Mouse (Mus musculus) cortical plate, adult 2 months (tissue): ENCODE measurements around the gene Tnfsf9.

Experiments
- CTCF ChIP-seq: fragments of 200-500 bp; IDR thresholded peaks from 2 replicates; pipeline ENCODE4 v1.5.1; 2011; ENCODE audit warnings: mild to moderate bottlenecking, control low read depth, low read length; ENCODE audit not compliant: insufficient read depth; ENCODE audit errors: extremely low read depth
- POLR2A ChIP-seq: fragments of 200-500 bp; IDR thresholded peaks from 2 replicates; pipeline ENCODE4 v1.6.1; 2011; ENCODE audit warnings: mild to moderate bottlenecking, low read length, control low read depth; ENCODE audit not compliant: insufficient read depth; ENCODE audit errors: extremely low read depth

DNA sequence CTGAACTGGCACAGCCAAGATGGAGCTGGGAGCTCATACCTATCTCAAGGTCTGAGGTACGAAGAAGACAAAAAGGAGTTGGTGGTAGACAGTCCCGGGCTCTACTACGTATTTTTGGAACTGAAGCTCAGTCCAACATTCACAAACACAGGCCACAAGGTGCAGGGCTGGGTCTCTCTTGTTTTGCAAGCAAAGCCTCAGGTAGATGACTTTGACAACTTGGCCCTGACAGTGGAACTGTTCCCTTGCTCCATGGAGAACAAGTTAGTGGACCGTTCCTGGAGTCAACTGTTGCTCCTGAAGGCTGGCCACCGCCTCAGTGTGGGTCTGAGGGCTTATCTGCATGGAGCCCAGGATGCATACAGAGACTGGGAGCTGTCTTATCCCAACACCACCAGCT is 1.9 kb downstream of the Tnfsf9 start:
- TF ChIP-seq CTCF (no peak), POLR2A (no peak)
